Mouse (Mus musculus) heart, embryonic 14.5 days (tissue): Measurements from ENCODE around the gene Dct. TPM values are rescaled to one million over a fixed set of nuclear protein-coding genes. Genes with fewer than 3 reads are reported as not detected.

Source experiments
- ATAC-seq: fragments of 200-750 bp; cut with Nextera tagmentation; 2 replicates; pipeline ENCODE4 v1.8.0; 2017; ENCODE audit warnings: low read depth, moderate TSS enrichment; ENCODE audit not compliant: insufficient number of reproducible peaks, insufficient read depth, low FRiP score
- H3K27ac ChIP-seq, 2 experiments: fragments of 200-500 bp in 1 of 2; fragments of 300-500 bp in 1 of 2; sonication (generic) in 1 of 2; replicated peaks in 1 of 2; 2 replicates each; pipeline ENCODE4 v1.5.1; 2012 to 2014; ENCODE audit warnings: low read depth in 2 of 2, low read length in 2 of 2, control low read depth in 1 of 2, mild to moderate bottlenecking in 1 of 2, mixed read lengths in 1 of 2; ENCODE audit not compliant: control insufficient read depth in 1 of 2, insufficient read depth in 1 of 2
- H3K27me3 ChIP-seq: fragments of 300-500 bp; sonication (generic); 2 replicates; pipeline ENCODE4 v1.6.1; 2014; ENCODE audit warnings: mild to moderate bottlenecking, low read length, control low read depth; ENCODE audit not compliant: control insufficient read depth, insufficient read depth
- H3K36me3 ChIP-seq: fragments of 300-500 bp; sonication (generic); 2 replicates; pipeline ENCODE4 v1.6.1; 2014; ENCODE audit warnings: mild to moderate bottlenecking, control low read depth, low read length, mixed read lengths; ENCODE audit not compliant: control insufficient read depth, insufficient read depth
- H3K4me1 ChIP-seq, 2 experiments: fragments of 200-500 bp in 1 of 2; fragments of 300-500 bp in 1 of 2; sonication (generic) in 1 of 2; 2 replicates each; pipeline ENCODE4 v1.6.1; 2012 to 2014; ENCODE audit warnings: low read length in 2 of 2, control low read depth in 1 of 2, mixed read lengths in 1 of 2; ENCODE audit not compliant: control insufficient read depth in 2 of 2, insufficient read depth in 2 of 2
- H3K4me2 ChIP-seq: fragments of 300-500 bp; sonication (generic); 2 replicates; pipeline ENCODE4 v1.6.1; 2014; ENCODE audit warnings: mild to moderate bottlenecking, low read length
- H3K4me3 ChIP-seq, 2 experiments: fragments of 200-500 bp in 1 of 2; fragments of 300-500 bp in 1 of 2; sonication (generic) in 1 of 2; 2 replicates each; pipeline ENCODE4 v1.5.1; 2012 to 2014; ENCODE audit warnings: low read length in 2 of 2, mild to moderate bottlenecking in 2 of 2, control low read depth in 1 of 2, low read depth in 1 of 2, moderate library complexity in 1 of 2; ENCODE audit not compliant: control insufficient read depth in 1 of 2, insufficient read depth in 1 of 2
- H3K9ac ChIP-seq: fragments of 300-500 bp; sonication (generic); 2 replicates; pipeline ENCODE4 v1.6.1; 2014; ENCODE audit warnings: mild to moderate bottlenecking, low read length
- H3K9me3 ChIP-seq: fragments of 300-500 bp; sonication (generic); 2 replicates; pipeline ENCODE4 v1.6.1; 2016; ENCODE audit warnings: low read length, control low read depth; ENCODE audit not compliant: control insufficient read depth
- WGBS: fragments of 180-500 bp; shearing (Covaris S2); extraction: QIAGEN DNeasy Blood & Tissue Kit; methylation state at CpG from one replicate; pipeline ENCODE4 v1.1.7; 2014; 5-methylcytosine and 5-hydroxymethylcytosine counted together
- polyA plus RNA-seq: library from polyadenylated mRNA; unstranded; fragments of >200 nt; fragmentation: Nextera tagmentation; extraction: Ambion mirVana; gene quantifications from 2 replicates; pipeline ENCODE4 v1.2.1, GENCODE M21; 2014

Dct gene
- polyA plus RNA-seq, 1 experiment from 2014 or later = 5.4 TPM

- peaks cover 4% of the 10 kb centered on the region; the same call in 1 of the 2 replicates for H3K27me3 ChIP-seq
- H3K9me3 ChIP-seq = no peaks in the 10 kb centered on the region
- no peaks in the 10 kb centered on the region for H3K4me1 ChIP-seq
- 77% methylated on average over 25 of the region's 25 CpGs for WGBS
- no peak overlapping the region for H3K4me2 ChIP-seq
- H3K36me3 ChIP-seq = no peaks in the 10 kb centered on the region
- no peak for ATAC-seq
- H3K4me3 ChIP-seq = no peak overlapping the region
- no peak overlapping the region for H3K9ac ChIP-seq
- no peak overlapping the region for H3K27ac ChIP-seq
Measured at GRCm38 (mm10) chr14:118057696-118058580, 5.9 kb upstream of the Dct start.

DNA sequence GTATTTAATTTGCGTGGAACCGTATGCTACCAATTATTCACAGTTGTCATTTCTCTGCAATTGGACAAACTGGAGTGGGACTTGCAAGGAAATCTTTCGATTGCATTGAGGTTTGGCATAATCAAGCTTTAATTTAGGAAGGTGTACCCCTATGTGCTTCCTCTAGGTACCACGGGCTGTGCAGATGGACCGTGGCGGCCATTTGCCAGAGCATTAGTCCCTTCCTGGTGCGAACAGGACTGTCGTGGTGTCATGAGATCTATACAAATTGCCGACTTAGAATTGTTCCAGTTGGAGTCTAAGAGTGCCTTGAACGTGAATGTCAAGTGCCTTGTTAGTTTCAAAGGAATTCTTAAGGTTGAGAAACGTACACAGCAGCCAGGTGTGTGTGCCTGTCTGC, 726 bp upstream of the Dct start:
- no peak for ATAC-seq
- no peak overlapping the region for H3K27ac ChIP-seq
- no peaks in the 10 kb centered on the region for H3K4me1 ChIP-seq
- 86% methylated on average over 11 of the region's 11 CpGs for WGBS
- no peaks in the 10 kb centered on the region for H3K36me3 ChIP-seq
- H3K27me3 ChIP-seq = peaks cover 4% of the 10 kb centered on the region; the same call in 1 of the 2 replicates
- no peak overlapping the region for H3K4me3 ChIP-seq
- no peak overlapping the region for H3K9ac ChIP-seq
- H3K9me3 ChIP-seq = no peaks in the 10 kb centered on the region
- H3K4me2 ChIP-seq = no peak overlapping the region

GRCm38 (mm10) chr14:118051396-118051795, 648 bp downstream of the Dct start:
- Histone ChIP-seq H3K4me1 (no peaks in the 10 kb centered on the region), H3K27me3 (peaks cover 4% of the 10 kb centered on the region; the same call in 1 of the 2 replicates), H3K9ac (no peak overlapping the region), H3K9me3 (no peaks in the 10 kb centered on the region), H3K36me3 (no peaks in the 10 kb centered on the region), H3K4me2 (no peak overlapping the region), H3K27ac (no peak overlapping the region), H3K4me3 (no peak overlapping the region)
- WGBS = 91% methylated on average over 11 of the region's 11 CpGs
- no peak for ATAC-seq

- 82% methylated on average over 12 of the region's 12 CpGs for WGBS
- no peaks in the 10 kb centered on the region for H3K36me3 ChIP-seq
- no peak overlapping the region for H3K4me3 ChIP-seq
- no peak for ATAC-seq
- H3K9ac ChIP-seq = no peak overlapping the region
- peaks cover 4% of the 10 kb centered on the region; the same call in 1 of the 2 replicates for H3K27me3 ChIP-seq
- H3K27ac ChIP-seq = no peak overlapping the region
- H3K9me3 ChIP-seq = no peaks in the 10 kb centered on the region
- H3K4me1 ChIP-seq = no peaks in the 10 kb centered on the region
- no peak overlapping the region for H3K4me2 ChIP-seq
Measured at GRCm38 (mm10) chr14:118050990-118051389, 1.1 kb downstream of the Dct start.

DNA sequence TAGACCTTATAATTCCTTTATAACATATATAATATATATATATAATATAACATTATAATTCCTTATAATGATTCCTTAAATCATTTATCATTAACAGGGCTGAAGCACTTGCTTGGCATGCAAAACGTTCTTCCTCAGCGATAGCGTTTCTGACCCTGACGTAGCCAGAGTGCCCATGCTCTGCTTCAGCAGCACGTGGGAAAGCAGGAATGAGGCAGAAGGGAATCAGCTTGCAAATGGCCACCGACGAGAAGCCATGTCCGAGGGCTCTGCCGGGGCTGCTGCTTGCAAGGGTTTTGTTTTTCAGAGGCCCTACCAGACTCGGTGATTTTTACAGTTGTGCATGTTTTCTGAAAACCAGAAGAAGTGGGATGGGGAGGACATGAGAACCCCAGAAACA, 1.6 kb downstream of the Dct start:
- Histone ChIP-seq H3K4me2 (no peak overlapping the region), H3K9me3 (no peaks in the 10 kb centered on the region), H3K27me3 (peaks cover 4% of the 10 kb centered on the region; the same call in 1 of the 2 replicates), H3K4me3 (no peak overlapping the region), H3K9ac (no peak overlapping the region), H3K27ac (no peak overlapping the region), H3K4me1 (no peaks in the 10 kb centered on the region), H3K36me3 (no peaks in the 10 kb centered on the region)
- ATAC-seq = no peak
- WGBS = 86% methylated on average over 10 of the region's 10 CpGs

DNA sequence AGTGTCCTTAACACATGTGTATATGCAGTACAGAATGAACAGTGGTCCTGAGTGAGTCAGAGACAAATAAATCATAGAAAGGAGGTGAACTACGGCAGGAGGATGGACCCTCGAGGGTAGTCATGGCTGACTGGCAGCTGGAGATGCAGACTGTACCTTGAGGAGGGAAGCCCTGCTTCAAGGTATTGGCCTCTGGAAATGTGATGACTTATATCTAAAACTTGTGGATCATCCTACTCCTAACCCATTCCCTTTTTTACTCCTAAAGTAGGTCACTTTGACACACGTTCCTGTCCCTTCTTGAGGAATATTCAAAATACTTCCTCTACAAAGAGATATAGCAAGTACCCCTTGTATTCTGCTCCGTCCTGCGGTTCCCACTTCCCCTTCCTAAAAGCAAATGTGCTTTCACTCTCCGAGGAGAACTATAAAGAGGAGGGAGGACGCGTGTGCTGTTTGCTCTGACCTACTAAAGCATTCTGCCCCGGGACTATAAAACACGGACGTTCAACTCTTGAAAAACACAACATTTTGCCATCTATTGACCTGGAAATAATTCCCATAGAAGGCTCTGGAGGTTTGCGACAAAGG, 2.3 kb downstream of the Dct start:
- no peak overlapping the region for H3K4me3 ChIP-seq
- ATAC-seq = no peak
- H3K9me3 ChIP-seq = no peaks in the 10 kb centered on the region
- H3K36me3 ChIP-seq = no peaks in the 10 kb centered on the region
- no peaks in the 10 kb centered on the region for H3K4me1 ChIP-seq
- 78% methylated on average over 12 of the region's 12 CpGs for WGBS
- no peak overlapping the region for H3K27ac ChIP-seq
- H3K9ac ChIP-seq = no peak overlapping the region
- H3K4me2 ChIP-seq = no peak overlapping the region
- peaks cover 4% of the 10 kb centered on the region for H3K27me3 ChIP-seq

- Histone ChIP-seq H3K36me3 (no peaks in the 10 kb centered on the region), H3K4me2 (no peak overlapping the region), H3K9me3 (no peaks in the 10 kb centered on the region), H3K27me3 (peaks cover 4% of the 10 kb centered on the region; the same call in 1 of the 2 replicates), H3K9ac (no peak overlapping the region), H3K4me3 (no peak overlapping the region), H3K27ac (no peak overlapping the region), H3K4me1 (no peaks in the 10 kb centered on the region)
- no peak for ATAC-seq
- WGBS = 83% methylated on average over 17 of the region's 17 CpGs
Measured at GRCm38 (mm10) chr14:118042963-118043362, 9.1 kb downstream of the Dct start.
